Mouse (Mus musculus) heart, embryonic 13.5 days (tissue): ENCODE data around the gene Snx27. TPM values are rescaled to one million over a fixed set of nuclear protein-coding genes. Genes with fewer than 3 reads are reported as not detected.

Source experiments
- ATAC-seq: fragments of 200-750 bp; cut with Nextera tagmentation; 2 replicates; pipeline ENCODE4 v1.8.0; 2017; ENCODE audit warnings: moderate TSS enrichment; ENCODE audit not compliant: insufficient number of reproducible peaks, low FRiP score, low TSS enrichment; ENCODE audit errors: extremely low read depth
- H3K27ac ChIP-seq: fragments of 300-500 bp; sonication (generic); replicated peaks from 2 replicates; pipeline ENCODE4 v1.5.1; 2015; ENCODE audit warnings: moderate library complexity, mild to moderate bottlenecking, inconsistent platforms
- H3K27me3 ChIP-seq: fragments of 300-500 bp; sonication (generic); replicated peaks from 2 replicates; pipeline ENCODE4 v1.6.1; 2015; ENCODE audit warnings: mild to moderate bottlenecking, inconsistent platforms
- H3K36me3 ChIP-seq: fragments of 300-500 bp; sonication (generic); 2 replicates; pipeline ENCODE4 v1.6.1; 2015; ENCODE audit warnings: mild to moderate bottlenecking, inconsistent platforms
- H3K4me1 ChIP-seq: fragments of 300-500 bp; sonication (generic); 2 replicates; pipeline ENCODE4 v1.6.1; 2015; ENCODE audit warnings: inconsistent platforms
- H3K4me2 ChIP-seq: fragments of 300-500 bp; sonication (generic); 2 replicates; pipeline ENCODE4 v1.6.1; 2015; ENCODE audit warnings: inconsistent platforms, mild to moderate bottlenecking, moderate library complexity
- H3K4me3 ChIP-seq: fragments of 300-500 bp; sonication (generic); 2 replicates; pipeline ENCODE4 v1.5.1; 2015; ENCODE audit warnings: moderate library complexity, mild to moderate bottlenecking, inconsistent platforms
- H3K9ac ChIP-seq: fragments of 300-500 bp; sonication (generic); 2 replicates; pipeline ENCODE4 v1.6.1; 2015; ENCODE audit warnings: inconsistent platforms, mild to moderate bottlenecking, moderate library complexity
- H3K9me3 ChIP-seq: fragments of 300-500 bp; sonication (generic); 2 replicates; pipeline ENCODE4 v1.6.1; 2016; ENCODE audit warnings: inconsistent platforms
- WGBS: fragments of 180-500 bp; shearing (Covaris S2); methylation state at CpG from one replicate; pipeline ENCODE4 v1.1.7; 2015; ENCODE audit warnings: mixed read lengths; 5-methylcytosine and 5-hydroxymethylcytosine counted together
- polyA plus RNA-seq: library from polyadenylated mRNA; unstranded; fragments of >200 nt; fragmentation: Nextera tagmentation; extraction: Ambion mirVana; gene quantifications from 2 replicates; pipeline ENCODE4 v1.2.1, GENCODE M21; 2015

The Snx27 gene
- polyA plus RNA-seq, 1 experiment from 2014 or later, result 32.8 TPM

DNA sequence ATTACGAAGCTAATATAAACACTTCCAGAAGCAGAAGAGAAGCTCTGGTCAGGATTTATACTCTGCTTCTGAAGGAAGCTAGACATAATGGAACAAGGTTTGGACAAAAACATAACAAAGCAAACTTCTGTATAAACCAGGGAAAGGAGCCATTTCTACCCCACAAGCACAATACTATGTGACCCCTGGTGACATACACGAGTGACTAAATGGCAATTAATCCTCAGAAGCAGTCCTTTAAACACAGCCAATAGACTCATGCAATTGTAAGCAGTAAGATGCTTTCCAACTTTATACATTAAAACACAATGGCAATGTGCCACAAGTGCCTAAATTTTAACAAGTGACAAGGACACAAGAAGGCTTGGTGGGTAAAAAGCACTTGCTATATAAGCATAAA, 15.3 kb downstream of the Snx27 start:
- Histone ChIP-seq H3K27ac (no peak overlapping the region), H3K9ac (no peak overlapping the region), H3K4me1 (peaks cover 26% of the 10 kb centered on the region), H3K27me3 (no peaks in the 10 kb centered on the region), H3K4me2 (no peak overlapping the region), H3K4me3 (no peak overlapping the region), H3K9me3 (no peaks in the 10 kb centered on the region), H3K36me3 (peaks cover 4% of the 10 kb centered on the region; the same call in 1 of the 2 replicates)
- 67% methylated on average over 2 of the region's 2 CpGs for WGBS
- ATAC-seq, result no peak

DNA sequence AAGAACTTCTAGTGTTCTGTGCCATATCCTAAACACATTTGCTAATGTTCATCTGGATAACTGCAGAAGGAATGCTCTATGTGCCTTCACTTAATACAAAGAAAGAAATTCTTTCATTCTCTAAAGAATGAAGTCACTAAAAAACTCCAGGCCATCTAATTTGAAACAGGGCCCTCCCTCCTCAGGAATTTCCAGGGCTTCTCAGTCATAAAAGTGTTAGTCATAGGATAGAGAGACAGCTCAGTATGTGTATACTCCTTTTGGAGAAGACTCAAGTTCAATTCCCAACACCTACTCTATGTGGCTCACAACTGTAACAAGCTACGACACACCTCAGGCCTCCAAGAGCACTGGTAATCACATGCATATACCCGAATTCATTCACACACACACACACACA, 17.0 kb downstream of the Snx27 start:
- Histone ChIP-seq H3K27me3 (no peaks in the 10 kb centered on the region), H3K36me3 (no peaks in the 10 kb centered on the region), H3K4me3 (no peak overlapping the region), H3K27ac (no peak overlapping the region; the same call in 1 of the 2 replicates), H3K9ac (no peak overlapping the region), H3K4me2 (no peak overlapping the region), H3K4me1 (peaks cover 31% of the 10 kb centered on the region), H3K9me3 (no peaks in the 10 kb centered on the region)
- 70% methylated on average over 2 of the region's 2 CpGs for WGBS
- ATAC-seq, result no peak

DNA sequence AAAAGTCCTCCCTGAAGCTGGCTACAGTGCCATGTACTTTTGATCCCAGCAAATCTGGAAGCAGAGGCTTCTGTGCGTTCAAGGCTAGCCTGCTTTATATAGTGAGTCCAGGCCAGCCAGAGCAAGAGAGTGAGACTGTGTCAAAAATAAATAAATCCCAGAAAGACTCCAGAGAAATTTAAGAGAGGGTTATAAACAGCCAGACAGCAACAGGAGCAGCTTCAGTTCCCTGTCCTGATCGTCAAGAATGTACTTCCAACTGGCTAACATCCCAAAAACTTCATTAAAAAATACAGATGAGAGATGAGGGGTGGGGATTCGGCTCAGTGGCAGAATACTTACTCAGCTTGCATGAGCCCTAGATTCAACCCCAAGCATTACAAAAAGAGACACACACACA, 17.4 kb downstream of the Snx27 start:
- ATAC-seq, result no peak
- Histone ChIP-seq H3K36me3 (peaks cover 2% of the 10 kb centered on the region), H3K27me3 (no peaks in the 10 kb centered on the region), H3K4me1 (peaks cover 31% of the 10 kb centered on the region), H3K4me3 (no peak overlapping the region), H3K9ac (no peak overlapping the region), H3K27ac (peak overlapping the region; percentile 3; the same call in 1 of the 2 replicates), H3K4me2 (no peak overlapping the region), H3K9me3 (no peaks in the 10 kb centered on the region)
- WGBS, result 47% methylated on average over 3 of the region's 3 CpGs

DNA sequence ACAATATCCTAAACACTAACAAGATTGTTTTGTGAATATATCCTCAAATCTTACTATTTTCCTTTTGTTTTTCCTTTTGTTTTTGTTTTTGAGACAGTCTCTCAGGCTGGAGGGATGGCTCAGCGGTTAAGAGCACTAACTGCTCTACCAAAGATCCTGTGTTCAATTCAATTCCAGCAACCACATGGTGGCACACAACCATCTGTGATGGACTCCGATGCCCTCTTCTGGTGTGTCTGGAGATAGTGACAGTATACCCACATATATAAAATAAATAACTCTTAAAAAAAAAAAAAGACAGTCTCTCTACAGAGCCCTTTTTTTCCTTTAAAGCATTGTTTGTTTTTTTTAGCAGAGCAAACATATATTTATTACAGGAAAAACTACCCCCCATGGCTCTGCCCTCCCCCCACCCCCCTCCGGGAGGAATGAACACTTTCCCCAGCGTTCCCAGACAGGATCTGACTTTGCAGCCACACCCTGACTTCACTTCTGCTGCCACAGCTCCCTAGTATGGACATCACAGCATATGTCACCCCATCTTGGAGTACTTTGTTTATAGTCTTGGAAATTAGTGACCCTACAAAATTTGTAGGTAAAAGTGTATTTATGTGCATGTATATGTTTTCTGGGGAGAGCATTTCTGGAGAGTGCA, 18.0 kb downstream of the Snx27 start:
- Histone ChIP-seq H3K27ac (no peak overlapping the region; the same call in 1 of the 2 replicates), H3K36me3 (peaks cover 8% of the 10 kb centered on the region), H3K4me3 (no peak overlapping the region), H3K9ac (no peak overlapping the region), H3K4me1 (peaks cover 31% of the 10 kb centered on the region), H3K9me3 (no peaks in the 10 kb centered on the region), H3K4me2 (no peak overlapping the region), H3K27me3 (no peaks in the 10 kb centered on the region)
- WGBS, result 66% methylated on average over 4 of the region's 4 CpGs
- no peak for ATAC-seq

DNA sequence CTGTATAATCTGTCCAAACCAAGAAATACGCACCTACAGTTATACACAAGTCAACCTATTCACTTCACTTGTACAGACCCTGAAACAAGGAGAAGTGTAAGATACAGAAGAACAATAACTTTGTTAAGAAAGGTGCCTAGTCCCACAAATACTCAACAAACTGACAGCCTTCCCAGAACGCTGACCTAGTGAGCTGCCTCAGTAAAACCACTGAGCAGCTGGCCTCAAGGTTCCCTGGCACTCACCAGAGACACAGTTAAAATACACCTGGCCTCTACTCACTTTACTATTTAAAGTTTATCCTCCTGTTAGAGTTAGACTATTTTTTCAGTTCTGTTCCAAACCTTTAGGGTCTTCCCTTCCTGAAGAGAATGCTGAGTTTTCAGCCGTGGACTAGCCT, 19.4 kb downstream of the Snx27 start:
- Histone ChIP-seq H3K9ac (no peak overlapping the region), H3K36me3 (peaks cover 19% of the 10 kb centered on the region), H3K27me3 (no peaks in the 10 kb centered on the region), H3K9me3 (no peaks in the 10 kb centered on the region), H3K4me2 (no peak overlapping the region), H3K4me1 (peaks cover 31% of the 10 kb centered on the region), H3K27ac (no peak overlapping the region), H3K4me3 (no peak overlapping the region)
- ATAC-seq, result no peak
- WGBS, result 82% methylated on average over 3 of the region's 3 CpGs

DNA sequence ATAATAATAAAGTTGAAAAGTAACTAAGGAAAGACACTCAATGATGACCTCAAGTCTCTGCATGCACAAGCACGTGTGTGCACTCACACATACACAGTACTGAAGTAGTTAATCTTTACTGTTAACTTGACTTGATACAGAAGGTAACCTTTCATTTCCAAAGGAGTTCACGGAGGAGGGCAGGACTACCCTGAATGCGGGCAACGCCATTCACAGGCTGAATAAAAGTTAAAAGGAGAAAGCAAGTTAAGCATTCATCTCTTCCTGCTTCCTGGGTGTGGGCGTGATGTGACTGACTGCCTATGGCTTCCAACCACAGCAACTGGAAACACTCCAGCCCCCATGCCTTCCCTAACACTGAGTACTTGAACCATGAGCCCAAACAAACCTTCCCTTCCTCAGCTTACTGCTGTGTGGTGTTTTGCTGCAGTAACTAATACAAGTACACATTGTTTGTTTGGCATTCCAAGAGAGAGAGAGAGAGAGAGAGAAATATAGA, 22.5 kb downstream of the Snx27 start:
- H3K4me2 ChIP-seq, result no peak overlapping the region
- no peak for ATAC-seq
- H3K27ac ChIP-seq, result no peak overlapping the region
- H3K9ac ChIP-seq, result no peak overlapping the region
- no peak overlapping the region for H3K4me3 ChIP-seq
- 83% methylated on average over 5 of the region's 5 CpGs for WGBS
- H3K9me3 ChIP-seq, result no peaks in the 10 kb centered on the region
- H3K27me3 ChIP-seq, result no peaks in the 10 kb centered on the region
- H3K36me3 ChIP-seq, result peaks cover 29% of the 10 kb centered on the region
- peaks cover 10% of the 10 kb centered on the region; the same call in 1 of the 2 replicates for H3K4me1 ChIP-seq

DNA sequence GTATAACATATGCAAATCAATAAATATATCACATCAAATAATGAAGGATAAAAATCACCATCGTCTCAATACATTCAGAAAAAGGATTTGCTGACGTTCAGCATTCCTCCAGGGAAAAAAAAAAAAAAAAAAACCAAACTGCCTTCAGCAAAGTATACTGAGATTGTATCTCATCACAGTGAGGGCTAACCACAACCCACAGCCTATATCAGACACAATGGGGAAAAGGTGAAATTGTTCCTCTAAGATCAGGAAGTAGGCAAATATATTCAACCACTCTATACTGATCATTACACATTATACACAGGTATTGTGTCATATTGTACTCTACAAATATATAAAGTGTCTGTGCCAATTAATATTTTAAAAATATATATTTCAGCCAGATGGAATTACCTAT, 33.5 kb downstream of the Snx27 start:
- 78% methylated on average over 2 of the region's 2 CpGs for WGBS
- Histone ChIP-seq H3K4me2 (no peak overlapping the region), H3K27ac (no peak overlapping the region), H3K36me3 (no peaks in the 10 kb centered on the region), H3K9ac (no peak overlapping the region), H3K27me3 (no peaks in the 10 kb centered on the region), H3K4me3 (no peak overlapping the region), H3K9me3 (no peaks in the 10 kb centered on the region), H3K4me1 (no peaks in the 10 kb centered on the region; the same call in 1 of the 2 replicates)
- ATAC-seq, result no peak

DNA sequence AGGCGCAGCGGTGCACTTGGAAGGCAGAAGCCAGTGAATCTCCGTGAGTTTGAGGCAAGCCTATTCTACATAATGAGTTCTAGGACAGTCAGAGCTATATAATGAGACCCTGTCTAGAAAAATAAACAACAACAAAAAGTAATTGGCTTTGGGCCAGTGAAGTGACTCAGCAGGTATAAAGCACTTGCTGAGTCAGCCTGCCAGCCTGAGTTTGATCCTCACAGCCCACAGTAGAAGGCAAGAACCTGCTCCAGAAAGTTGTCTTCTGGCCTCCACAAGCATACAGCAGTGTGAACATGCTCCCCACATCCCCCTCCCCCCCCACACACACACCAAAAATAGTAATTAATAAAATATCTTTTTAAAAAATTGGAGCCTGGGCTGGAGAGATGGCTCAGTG, 45.3 kb downstream of the Snx27 start:
- H3K4me1 ChIP-seq, result 0 out of 2 replicates have a peak, but pooled peaks cover 4% of the 10 kb centered on the region
- no peak overlapping the region for H3K4me3 ChIP-seq
- WGBS, result 95% methylated on average over 3 of the region's 3 CpGs
- H3K27ac ChIP-seq, result no peak overlapping the region
- H3K4me2 ChIP-seq, result no peak overlapping the region
- no peaks in the 10 kb centered on the region for H3K9me3 ChIP-seq
- peak; percentile 58; the same call in 1 of the 2 replicates for ATAC-seq
- no peak overlapping the region for H3K9ac ChIP-seq
- no peaks in the 10 kb centered on the region for H3K27me3 ChIP-seq
- H3K36me3 ChIP-seq, result peaks cover 9% of the 10 kb centered on the region; the same call in 1 of the 2 replicates

DNA sequence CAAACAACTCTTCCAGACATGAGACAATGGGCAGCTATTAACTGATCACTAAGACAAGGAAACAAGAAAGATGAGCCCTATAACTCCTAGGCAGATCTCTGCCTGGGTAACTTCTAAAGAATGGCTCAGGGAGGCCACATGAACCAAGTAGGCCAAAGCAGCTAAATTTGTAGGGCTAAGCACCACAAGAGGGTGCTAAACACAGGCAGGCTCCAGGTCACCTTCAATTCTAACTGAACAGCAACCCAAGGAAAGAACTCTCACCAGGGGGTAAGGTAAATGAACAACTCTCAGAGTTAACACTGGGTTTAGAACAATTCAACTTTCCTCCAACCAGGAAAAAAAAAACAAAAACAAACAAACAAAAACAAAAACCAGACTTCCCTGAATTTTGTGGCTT, 48.5 kb downstream of the Snx27 start:
- H3K9me3 ChIP-seq, result no peaks in the 10 kb centered on the region
- no peak overlapping the region for H3K9ac ChIP-seq
- no peak overlapping the region for H3K27ac ChIP-seq
- 0 out of 2 replicates have a peak, but pooled peaks cover 4% of the 10 kb centered on the region for H3K4me1 ChIP-seq
- no peak overlapping the region for H3K4me3 ChIP-seq
- ATAC-seq, result no peak
- H3K4me2 ChIP-seq, result no peak overlapping the region
- H3K36me3 ChIP-seq, result peaks cover 25% of the 10 kb centered on the region
- H3K27me3 ChIP-seq, result no peaks in the 10 kb centered on the region

DNA sequence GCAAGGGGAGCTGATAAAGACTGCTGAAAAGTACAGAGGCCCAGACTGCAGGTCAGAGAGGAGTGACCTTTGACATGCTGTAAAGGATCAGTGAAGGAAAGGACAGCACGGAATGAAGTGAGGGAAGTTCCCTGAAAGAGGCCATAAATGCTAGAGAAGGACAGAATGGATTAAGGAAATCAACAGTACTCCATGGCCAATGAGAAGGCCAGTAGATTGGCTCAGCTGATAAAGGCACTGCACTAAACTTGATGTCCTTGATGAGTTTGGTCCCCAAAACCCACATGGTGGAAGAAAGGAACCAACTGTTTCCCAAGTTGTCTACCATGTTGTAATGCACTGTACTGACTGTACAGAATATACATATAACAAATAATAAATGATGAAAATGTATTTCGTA, 55.8 kb downstream of the Snx27 start:
- H3K4me2 ChIP-seq, result no peak overlapping the region
- H3K4me3 ChIP-seq, result no peak overlapping the region
- 72% methylated on average over 2 of the region's 2 CpGs for whole genome bisulfite sequencing
- no peaks in the 10 kb centered on the region for H3K27me3 ChIP-seq
- H3K9ac ChIP-seq, result no peak overlapping the region
- peaks cover 53% of the 10 kb centered on the region for H3K36me3 ChIP-seq
- no peak overlapping the region for H3K27ac ChIP-seq
- H3K9me3 ChIP-seq, result no peaks in the 10 kb centered on the region
- H3K4me1 ChIP-seq, result no peaks in the 10 kb centered on the region
- no peak for ATAC-seq

DNA sequence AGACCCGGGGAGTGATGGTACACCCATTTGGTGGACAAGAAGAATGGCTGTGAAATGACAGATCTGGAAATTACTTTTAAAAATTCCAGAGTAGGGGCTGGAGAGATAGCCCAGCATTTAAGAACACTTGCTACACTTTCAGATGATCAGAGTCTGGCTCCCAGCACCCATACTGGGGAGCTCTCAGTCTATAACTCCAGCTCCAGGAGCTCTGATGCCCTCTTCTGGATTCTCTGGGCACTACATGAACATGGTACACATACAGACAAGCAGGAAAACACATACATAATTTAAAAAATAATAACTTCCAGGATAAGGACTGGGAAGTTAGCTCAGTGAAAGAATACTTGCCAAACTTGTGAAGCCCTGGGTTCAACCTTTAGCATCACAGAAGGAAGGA, 75.9 kb downstream of the Snx27 start:
- Histone ChIP-seq H3K4me1 (no peaks in the 10 kb centered on the region), H3K36me3 (peaks cover 71% of the 10 kb centered on the region), H3K4me3 (no peak overlapping the region), H3K9ac (no peak overlapping the region), H3K9me3 (peaks cover 5% of the 10 kb centered on the region; the same call in 1 of the 2 replicates), H3K4me2 (no peak overlapping the region), H3K27me3 (no peaks in the 10 kb centered on the region), H3K27ac (no peak overlapping the region)
- no peak for ATAC-seq
- WGBS, result 90% methylated on average over 1 of the region's 1 CpGs

DNA sequence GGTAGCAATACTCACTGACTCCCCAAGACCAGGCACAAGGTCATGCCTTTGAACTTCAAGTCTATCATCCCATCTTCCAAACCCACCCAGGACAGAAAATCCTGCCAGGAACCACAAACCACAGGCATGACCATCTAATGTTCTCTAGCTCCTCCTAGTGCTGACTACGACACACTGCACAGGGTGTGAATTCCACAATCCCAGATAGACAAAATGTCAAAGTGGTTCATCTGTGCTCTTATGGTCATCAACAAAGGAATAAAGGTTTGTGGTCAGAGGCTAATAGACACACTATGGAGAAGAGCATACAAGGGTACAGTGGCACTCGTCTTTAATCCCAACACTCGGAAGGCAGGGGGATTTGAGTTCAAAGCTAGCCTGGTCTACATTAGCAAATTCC, 80.3 kb downstream of the Snx27 start:
- H3K36me3 ChIP-seq, result peaks cover 66% of the 10 kb centered on the region
- ATAC-seq, result no peak
- 75% methylated on average over 3 of the region's 3 CpGs for WGBS

More for the DNA sequence above, 80.3 kb downstream of the Snx27 start:
- Histone ChIP-seq H3K4me1 (no peaks in the 10 kb centered on the region), H3K27ac (no peak overlapping the region), H3K4me3 (no peak overlapping the region), H3K4me2 (no peak overlapping the region), H3K27me3 (no peaks in the 10 kb centered on the region), H3K9ac (no peak overlapping the region), H3K9me3 (peaks cover 5% of the 10 kb centered on the region; the same call in 1 of the 2 replicates)
